Mouse (Mus musculus) embryonic facial prominence, embryonic 15.5 days (tissue): ENCODE data around the gene Napepld. TPM values are rescaled to one million over a fixed set of nuclear protein-coding genes. Genes with fewer than 3 reads are reported as not detected.
A peak's percentile ranks its signal among the peaks of the same experiment; 100 is the strongest.
"Not testable (repeated sequence)": the region's sequence is repeated elsewhere in the genome, so short reads cannot be mapped to it uniquely, and the experiment has no call there.

Experiments used
- ATAC-seq: fragments of 200-750 bp; cut with Nextera tagmentation; 2 replicates; pipeline ENCODE4 v1.8.0; 2017; ENCODE audit warnings: low read depth, moderate TSS enrichment; ENCODE audit not compliant: insufficient number of reproducible peaks, low FRiP score, low TSS enrichment
- H3K27ac ChIP-seq: fragments of 300-500 bp; sonication (generic); replicated peaks from 2 replicates; pipeline ENCODE4 v1.5.1; 2015; ENCODE audit warnings: mild to moderate bottlenecking, inconsistent platforms
- H3K27me3 ChIP-seq: fragments of 300-500 bp; sonication (generic); 2 replicates; pipeline ENCODE4 v1.6.1; 2015; ENCODE audit warnings: inconsistent platforms
- H3K36me3 ChIP-seq: fragments of 300-500 bp; sonication (generic); 2 replicates; pipeline ENCODE4 v1.6.1; 2015; ENCODE audit warnings: mild to moderate bottlenecking, inconsistent platforms
- H3K4me1 ChIP-seq: fragments of 300-500 bp; sonication (generic); 2 replicates; pipeline ENCODE4 v1.6.1; 2015; ENCODE audit warnings: inconsistent platforms
- H3K4me2 ChIP-seq: fragments of 300-500 bp; sonication (generic); replicated peaks from 2 replicates; pipeline ENCODE4 v1.6.1; 2015; ENCODE audit warnings: mild to moderate bottlenecking, inconsistent platforms
- H3K4me3 ChIP-seq: fragments of 300-500 bp; sonication (generic); replicated peaks from 2 replicates; pipeline ENCODE4 v1.5.1; 2015; ENCODE audit warnings: mild to moderate bottlenecking, inconsistent platforms
- H3K9ac ChIP-seq: fragments of 300-500 bp; sonication (generic); 2 replicates; pipeline ENCODE4 v1.6.1; 2015; ENCODE audit warnings: inconsistent platforms
- H3K9me3 ChIP-seq: fragments of 300-500 bp; sonication (generic); replicated peaks from 2 replicates; pipeline ENCODE4 v1.6.1; 2016; ENCODE audit warnings: inconsistent platforms
- WGBS: fragments of 180-500 bp; shearing (Covaris S2); methylation state at CpG from one replicate; pipeline ENCODE4 v1.1.7; 2015; 5-methylcytosine and 5-hydroxymethylcytosine counted together
- polyA plus RNA-seq: library from polyadenylated mRNA; unstranded; fragments of >200 nt; fragmentation: Nextera tagmentation; extraction: Ambion mirVana; gene quantifications from 2 replicates; pipeline ENCODE4 v1.2.1, GENCODE M21; 2015

Gene Napepld
- polyA plus RNA-seq, 1 experiment from 2014 or later, result 2.8 TPM

DNA sequence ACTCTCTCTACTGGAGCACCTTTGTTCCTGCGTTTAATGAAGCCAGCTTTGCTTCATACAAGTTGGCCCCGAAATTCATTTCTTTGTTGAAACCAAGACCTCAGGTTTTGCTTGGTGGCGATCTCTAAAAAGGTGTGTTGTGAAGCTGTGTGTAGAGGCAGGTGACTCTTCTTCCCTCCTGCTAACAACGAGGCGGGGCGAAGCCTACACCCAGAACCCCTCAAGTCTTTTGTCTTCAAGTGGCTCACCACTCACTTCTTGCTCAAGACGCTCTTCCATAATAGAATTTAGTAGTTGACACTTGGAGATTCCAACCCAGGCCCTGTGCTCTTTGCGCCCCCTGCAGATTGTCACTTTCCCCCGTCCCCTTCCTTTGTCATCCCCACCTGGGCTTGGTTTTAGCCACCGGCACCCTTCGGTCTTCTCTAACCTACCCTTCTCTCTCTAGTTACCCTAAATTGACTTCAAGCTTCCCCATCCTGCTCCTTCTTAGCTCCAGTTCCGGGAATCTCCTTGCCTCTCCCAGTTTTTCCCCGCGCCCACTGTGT, 56.2 kb downstream of the Napepld start:
- WGBS, result 12% methylated on average over 14 of the region's 14 CpGs
- peaks cover 17% of the 10 kb centered on the region for H3K36me3 ChIP-seq
- no peaks in the 10 kb centered on the region for H3K9me3 ChIP-seq
- peaks cover 18% of the 10 kb centered on the region for H3K4me1 ChIP-seq
- 0 out of 2 replicates have a peak overlapping the region, but pooled peaks have one; percentile 11 for H3K27ac ChIP-seq
- peak overlapping the region; percentile 76 for H3K4me2 ChIP-seq
- peak; percentile 2; the same call in 1 of the 2 replicates for ATAC-seq
- H3K27me3 ChIP-seq, result peaks cover 7% of the 10 kb centered on the region
- H3K9ac ChIP-seq, result 0 out of 2 replicates have a peak overlapping the region, but pooled peaks have one; percentile 4
- peak overlapping the region; percentile 90 for H3K4me3 ChIP-seq

DNA sequence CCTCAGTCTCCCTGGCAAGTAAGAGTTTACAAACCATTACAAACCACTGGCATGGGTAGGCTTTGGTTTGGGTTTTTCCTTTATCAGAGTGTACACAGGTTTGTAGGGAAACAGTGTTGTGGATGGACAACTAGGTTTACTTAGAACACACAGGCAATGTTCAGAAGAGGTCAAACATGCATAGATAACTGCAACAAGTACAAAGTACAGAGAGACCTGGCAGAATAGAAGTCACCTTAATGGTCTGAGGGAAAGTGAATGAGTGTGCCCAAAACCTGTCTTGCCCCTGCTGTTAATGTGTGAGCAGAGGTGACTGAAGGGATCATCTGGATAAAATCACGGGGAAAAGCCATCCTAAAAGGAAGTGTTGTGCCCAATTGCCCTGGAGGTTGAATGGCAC, 57.6 kb downstream of the Napepld start:
- H3K27me3 ChIP-seq, result peaks cover 7% of the 10 kb centered on the region
- no peaks in the 10 kb centered on the region for H3K9me3 ChIP-seq
- WGBS, result 12% methylated on average over 1 of the region's 1 CpGs
- no peak overlapping the region for H3K4me3 ChIP-seq
- no peak overlapping the region for H3K4me2 ChIP-seq
- H3K4me1 ChIP-seq, result peaks cover 23% of the 10 kb centered on the region
- ATAC-seq, result no peak
- no peak overlapping the region for H3K9ac ChIP-seq
- H3K36me3 ChIP-seq, result peaks cover 5% of the 10 kb centered on the region; the same call in 1 of the 2 replicates
- no peak overlapping the region for H3K27ac ChIP-seq

- WGBS, result 0% methylated on average over 1 of the region's 1 CpGs
- no peak for ATAC-seq
- no peak overlapping the region for H3K4me2 ChIP-seq
Observed at GRCm38 (mm10) chr5:21640961-21641360, 60.2 kb downstream of the Napepld start.

GRCm38 (mm10) chr5:21625916-21626315, 75.3 kb downstream of the Napepld start:
- no peak for ATAC-seq
- Histone ChIP-seq H3K36me3 (no peaks in the 10 kb centered on the region), H3K4me2 (no peak overlapping the region), H3K27ac (no peak overlapping the region), H3K9ac (no peak overlapping the region), H3K4me3 (no peak overlapping the region), H3K9me3 (no peaks in the 10 kb centered on the region), H3K4me1 (no peaks in the 10 kb centered on the region), H3K27me3 (no peaks in the 10 kb centered on the region)

More at GRCm38 (mm10) chr5:21640961-21641360, 60.2 kb downstream of the Napepld start:
- Histone ChIP-seq H3K27ac (no peak overlapping the region), H3K36me3 (no peaks in the 10 kb centered on the region), H3K4me3 (no peak overlapping the region), H3K9me3 (no peaks in the 10 kb centered on the region), H3K4me1 (peaks cover 11% of the 10 kb centered on the region; the same call in 1 of the 2 replicates), H3K27me3 (peaks cover 7% of the 10 kb centered on the region), H3K9ac (no peak overlapping the region)

- Histone ChIP-seq H3K4me3 (no peak overlapping the region), H3K9ac (no peak overlapping the region), H3K9me3 (no peaks in the 10 kb centered on the region), H3K36me3 (no peaks in the 10 kb centered on the region), H3K27me3 (no peaks in the 10 kb centered on the region), H3K4me1 (no peaks in the 10 kb centered on the region), H3K27ac (no peak overlapping the region), H3K4me2 (no peak overlapping the region)
- 80% methylated on average over 3 of the region's 3 CpGs for WGBS
- ATAC-seq, result no peak
Observed at GRCm38 (mm10) chr5:21616450-21617009, 84.7 kb downstream of the Napepld start.

GRCm38 (mm10) chr5:21614299-21614698, 86.9 kb downstream of the Napepld start:
- H3K36me3 ChIP-seq, H3K9me3 ChIP-seq, H3K27me3 ChIP-seq, H3K4me1 ChIP-seq, ATAC-seq, H3K4me2 ChIP-seq, H3K9ac ChIP-seq, H3K4me3 ChIP-seq, H3K27ac ChIP-seq: not testable (repeated sequence)
- WGBS, result 95% methylated on average over 11 of the region's 11 CpGs

Other genes starting within 250 kb of the Napepld start
- gene Lrrc17, start 157.8 kb downstream of the Napepld start, polyA plus RNA-seq, result 131 and 134 TPM in 2 replicates
- 0.46 and 0.87 TPM in 2 replicates for gene Fbxl13, start 55.8 kb downstream of the Napepld start, polyA plus RNA-seq
- gene Armc10, start 55.6 kb downstream of the Napepld start, polyA plus RNA-seq, result 32.8 and 36.9 TPM in 2 replicates
- gene Pmpcb, start 35.7 kb upstream of the Napepld start, polyA plus RNA-seq, result 72.2 and 74.6 TPM in 2 replicates
- 51.8 and 55.3 TPM in 2 replicates for gene Dnajc2, start 83.9 kb upstream of the Napepld start, polyA plus RNA-seq
- gene Psmc2, start 83.9 kb upstream of the Napepld start, polyA plus RNA-seq, result 166 and 171 TPM in 2 replicates
- not detected in 2 replicates for gene Slc26a5, start 164.2 kb upstream of the Napepld start, polyA plus RNA-seq